Mouse (Mus musculus): Measurements from ENCODE around the gene Akap11.

The Akap11 gene

DNA sequence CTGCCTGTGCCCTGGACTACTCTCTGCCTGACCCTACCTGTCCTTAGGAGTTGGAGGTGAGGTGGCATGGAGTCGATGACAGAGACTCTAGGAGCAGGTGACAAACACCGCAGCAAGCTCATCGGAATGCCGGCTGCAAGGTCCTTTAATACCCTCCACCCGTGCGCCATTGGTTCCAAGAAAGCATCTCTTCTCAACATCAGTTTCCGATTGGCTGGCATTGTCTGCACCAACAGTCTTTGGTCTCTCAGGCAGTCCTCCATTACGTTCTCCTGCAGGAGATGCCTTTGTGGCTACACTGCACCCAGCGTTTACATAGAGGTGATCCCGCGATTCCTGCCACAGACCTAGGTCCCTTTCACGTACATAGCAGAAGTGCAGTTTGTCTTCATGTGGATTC lies 88.6 kb downstream of the Akap11 start:
- in situ Hi-C loops (cut with MboI), result no loop called here

DNA sequence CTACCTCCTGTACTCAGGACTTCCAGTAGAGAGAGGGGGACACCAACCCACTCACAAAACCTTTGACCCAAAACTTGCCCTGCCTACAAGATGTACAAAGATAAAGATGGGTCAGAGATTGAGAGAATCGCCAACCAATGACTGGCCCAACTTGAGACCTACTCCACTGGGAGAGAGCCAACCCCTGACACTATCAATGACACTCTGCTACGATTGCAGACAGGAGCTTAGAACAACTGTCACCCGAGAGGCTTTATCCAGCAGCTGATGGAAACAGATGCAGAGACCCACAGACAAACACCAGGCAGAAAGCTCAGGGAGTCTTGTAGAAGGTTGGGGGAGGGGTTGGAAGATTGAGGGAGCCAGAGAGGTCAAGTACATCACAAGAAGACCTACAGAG lies 89.1 kb downstream of the Akap11 start:
- in situ Hi-C loops (cut with MboI), result no loop called here
